Mouse (Mus musculus) retina, adult 2 months (tissue): ENCODE data around the gene Scn5a.

Source experiments
- DNase-seq: peaks from one replicate; pipeline ENCODE4 v3.0.0-alpha.2; 2012; ENCODE audit warnings: low read depth, low spot score

The Scn5a gene

DNA sequence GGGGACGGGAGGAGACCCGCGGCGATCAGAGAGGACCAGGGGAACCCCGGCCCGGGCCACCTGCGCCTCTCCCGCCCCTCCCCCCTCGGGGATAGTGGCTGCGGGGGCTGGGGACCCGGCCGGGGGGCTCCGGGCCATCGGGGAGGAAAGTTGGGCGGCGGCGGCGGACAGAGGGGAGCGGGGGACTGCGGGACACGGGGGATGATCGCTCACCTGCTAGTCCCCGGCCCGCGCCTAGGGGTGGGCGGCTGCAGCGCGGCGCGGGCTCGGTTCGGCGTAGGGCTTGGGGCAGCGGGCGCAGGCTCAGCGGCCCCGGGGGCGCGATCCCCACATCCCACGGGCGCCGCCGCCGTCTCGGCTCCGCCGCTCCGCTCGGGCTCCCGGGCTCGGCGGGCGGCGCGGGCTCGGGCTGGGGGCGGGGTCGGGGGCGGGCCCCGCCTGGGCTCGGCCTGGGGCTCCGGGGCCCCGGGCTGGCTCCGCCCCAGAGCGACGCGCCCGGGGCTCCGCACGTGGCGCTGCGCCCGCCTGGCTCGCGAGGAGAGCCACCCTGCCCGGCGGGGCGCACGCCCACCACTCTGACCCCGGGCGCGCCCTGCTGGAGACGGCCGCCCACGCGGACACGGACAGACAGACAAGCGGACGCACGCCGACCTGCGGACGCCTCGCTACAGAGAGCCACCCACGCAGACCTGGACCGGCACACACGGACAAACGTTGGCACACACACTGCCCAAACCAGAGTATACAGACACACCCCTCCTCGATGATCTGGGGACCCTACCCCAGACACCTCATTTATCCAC is at the start of gene Scn5a:
Scn5a (minus strand) TSS at position 381 of the 803 bp plus-strand sequence.
- no peak for DNase-seq

GRCm38 (mm10) chr9:119627227-119627626 is 48.4 kb upstream of the Scn5a start:
- DNase-seq, result no peak

- DNase-seq, result no peak
Measured at GRCm38 (mm10) chr9:119624151-119624550, 45.3 kb upstream of the Scn5a start.

DNA sequence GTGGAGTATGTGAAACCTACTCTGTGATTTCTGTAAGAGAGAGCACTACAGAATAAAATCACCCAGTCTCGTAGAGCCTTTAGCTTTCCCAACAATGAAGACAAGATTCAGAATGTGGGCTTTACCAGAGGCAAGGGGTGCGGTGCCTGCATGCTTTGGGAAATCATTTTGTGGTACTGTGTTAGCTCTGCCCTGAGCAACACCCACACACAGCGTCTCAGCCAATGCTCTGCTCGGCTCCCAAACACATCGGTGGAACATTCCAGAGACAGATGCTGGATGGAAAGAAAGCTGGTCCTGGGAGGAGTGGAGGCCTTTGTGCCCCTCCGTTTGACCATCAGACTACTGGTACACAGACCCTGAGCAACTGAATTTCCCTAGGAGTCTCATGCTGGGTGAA is 36.0 kb upstream of the Scn5a start:
- DNase-seq, result no peak

- DNase-seq, result no peak
Measured at GRCm38 (mm10) chr9:119610563-119611166, 31.8 kb upstream of the Scn5a start.

- no peak for DNase-seq
Measured at GRCm38 (mm10) chr9:119606906-119607305, 28.1 kb upstream of the Scn5a start.

GRCm38 (mm10) chr9:119604607-119605006 is 25.8 kb upstream of the Scn5a start:
- DNase-seq, result no peak

- no peak for DNase-seq
Measured at GRCm38 (mm10) chr9:119598501-119598900, 19.7 kb upstream of the Scn5a start.

DNA sequence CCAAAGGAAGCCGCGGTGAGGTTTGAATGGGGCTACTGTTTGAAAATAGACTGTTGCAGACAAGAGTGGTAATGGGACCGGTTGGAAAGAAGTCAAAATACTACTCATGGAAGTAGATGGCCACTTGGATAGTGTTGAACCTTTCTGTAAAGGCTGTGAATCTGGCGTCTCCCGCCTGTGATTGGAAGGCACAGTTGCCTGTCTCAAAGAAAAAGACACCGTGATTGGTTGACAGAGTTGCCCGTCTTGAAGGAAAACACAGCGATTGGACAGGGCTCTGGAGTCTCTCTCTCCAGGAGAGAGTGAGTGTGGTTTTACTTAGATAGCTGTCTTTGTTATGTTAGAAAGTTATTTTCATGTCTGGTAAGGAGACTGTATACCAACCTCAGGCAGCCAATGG is 18.5 kb upstream of the Scn5a start:
- no peak for DNase-seq

DNA sequence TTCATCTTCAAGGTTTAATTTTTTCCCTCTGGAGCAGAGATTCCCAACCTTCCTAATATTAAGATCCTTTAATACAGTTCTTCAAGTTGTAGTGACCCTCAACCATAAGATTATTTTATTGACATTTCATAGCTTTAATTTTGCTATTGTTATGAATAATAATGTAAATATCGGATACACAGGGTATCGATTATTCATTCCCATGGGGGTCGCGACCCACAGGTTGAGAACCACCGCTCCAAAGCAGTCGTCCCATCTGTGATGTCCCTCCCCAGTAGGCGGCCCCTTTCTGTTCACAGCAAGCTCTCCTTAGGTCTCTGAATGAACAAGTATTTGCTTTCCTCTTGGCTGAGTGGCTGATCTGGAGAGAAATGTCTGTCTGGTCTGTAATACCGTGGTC is 10.8 kb upstream of the Scn5a start:
- DNase-seq, result no peak

GRCm38 (mm10) chr9:119588763-119589449 is 10.1 kb upstream of the Scn5a start:
- no peak for DNase-seq

DNA sequence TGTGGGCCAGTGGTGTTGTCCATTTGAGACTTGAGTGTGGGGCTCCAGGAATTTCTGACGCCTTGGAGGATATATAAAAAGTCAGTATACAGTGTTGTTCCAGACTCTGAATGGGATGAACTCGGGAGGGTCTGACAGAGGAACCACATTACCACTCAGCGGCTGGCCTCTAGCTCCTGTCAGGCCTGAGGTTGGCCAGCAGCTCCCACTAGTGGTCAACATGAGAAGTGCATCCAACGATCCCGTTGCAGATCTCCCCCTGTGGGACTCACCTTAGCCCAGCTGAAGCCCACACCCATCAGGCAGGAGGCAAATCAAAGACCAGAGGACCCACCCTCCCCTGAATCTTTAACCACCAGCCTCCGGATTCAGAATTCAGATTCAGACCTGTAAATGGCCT is 1.9 kb upstream of the Scn5a start:
- DNase-seq, result peak; percentile 43

DNA sequence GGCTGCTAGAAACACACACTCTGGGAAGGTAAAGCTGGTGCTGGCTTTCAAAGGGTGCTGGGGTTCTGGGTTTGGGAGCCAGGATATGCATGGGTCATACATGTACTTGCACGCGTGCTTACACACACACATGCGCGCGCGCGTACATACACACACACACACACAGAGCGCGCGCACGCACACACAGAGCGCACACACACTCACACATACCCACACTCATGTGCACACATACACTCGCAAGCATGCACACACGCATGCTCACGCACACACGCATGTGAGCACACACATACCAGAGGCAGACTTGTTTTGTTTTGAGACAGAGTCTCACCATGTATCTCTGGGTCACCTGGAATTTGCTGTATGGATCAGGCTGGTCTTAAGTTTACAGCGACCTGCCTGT is 1.4 kb upstream of the Scn5a start:
- no peak for DNase-seq

- DNase-seq, result no peak
Measured at GRCm38 (mm10) chr9:119578311-119578635, 543 bp downstream of the Scn5a start.

DNA sequence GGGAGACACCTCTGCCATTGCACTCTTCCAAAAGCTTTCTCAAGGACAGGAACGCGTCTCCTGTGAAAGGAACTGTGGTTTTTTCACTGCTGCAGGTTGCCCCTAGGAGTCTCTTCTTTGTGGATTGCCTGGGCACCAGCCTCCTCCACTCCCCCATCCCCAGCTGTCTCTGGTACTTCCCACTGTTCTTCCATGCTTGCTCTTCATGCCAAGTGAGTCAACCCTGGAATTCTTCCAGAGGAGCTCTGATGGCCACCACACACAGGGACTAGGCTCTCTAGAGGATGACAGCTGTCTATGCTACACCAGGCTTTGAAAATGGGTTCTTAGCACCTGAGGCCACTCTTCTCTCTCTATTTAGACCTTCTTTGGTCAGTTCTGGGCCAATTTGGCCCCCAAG is 1.8 kb downstream of the Scn5a start:
- DNase-seq, result no peak

DNA sequence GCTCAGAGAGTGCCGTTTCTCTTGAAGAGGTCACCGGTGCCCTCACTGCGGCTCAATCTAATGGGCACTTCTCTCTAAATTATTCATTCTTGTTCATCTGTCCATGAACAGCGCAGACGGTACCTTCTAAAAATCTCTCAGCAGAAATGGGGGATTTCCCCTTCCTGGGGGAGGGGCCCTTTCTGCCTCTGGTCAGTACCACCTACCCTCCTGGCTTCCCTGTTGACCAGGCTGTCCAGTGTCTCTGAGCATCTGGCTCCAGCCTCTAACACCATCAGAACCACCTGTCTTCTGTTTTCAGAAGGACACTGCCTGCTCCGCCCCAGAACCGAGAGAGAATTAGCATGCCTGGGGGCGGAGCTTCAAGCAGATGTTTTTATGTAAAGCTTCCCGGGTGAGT is 3.1 kb downstream of the Scn5a start:
- DNase-seq, result no peak

DNA sequence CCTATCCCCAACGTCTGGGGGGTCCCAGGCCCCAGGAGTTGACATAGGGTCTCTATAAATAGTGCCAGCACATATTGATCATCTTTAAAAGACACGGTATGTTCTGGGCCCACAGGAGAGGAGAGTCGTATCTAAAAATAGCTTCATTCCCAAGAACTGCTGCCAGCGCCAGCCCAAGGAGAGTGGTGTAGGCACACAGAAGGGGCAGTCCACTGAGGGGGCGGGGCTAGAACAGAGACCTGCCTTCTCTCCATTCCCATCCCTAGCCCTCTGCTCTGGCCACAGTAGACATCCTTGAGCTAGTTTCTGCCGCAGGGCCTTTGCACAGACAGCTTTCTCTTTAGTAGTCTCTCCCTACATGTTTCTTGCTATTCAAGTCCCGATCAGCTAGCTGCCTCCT is 4.5 kb downstream of the Scn5a start:
- DNase-seq, result no peak

GRCm38 (mm10) chr9:119573009-119573408 is 5.8 kb downstream of the Scn5a start:
- no peak for DNase-seq

GRCm38 (mm10) chr9:119571411-119571888 is 7.4 kb downstream of the Scn5a start:
- no peak for DNase-seq

- no peak for DNase-seq
Measured at GRCm38 (mm10) chr9:119570652-119571051, 8.2 kb downstream of the Scn5a start.

DNA sequence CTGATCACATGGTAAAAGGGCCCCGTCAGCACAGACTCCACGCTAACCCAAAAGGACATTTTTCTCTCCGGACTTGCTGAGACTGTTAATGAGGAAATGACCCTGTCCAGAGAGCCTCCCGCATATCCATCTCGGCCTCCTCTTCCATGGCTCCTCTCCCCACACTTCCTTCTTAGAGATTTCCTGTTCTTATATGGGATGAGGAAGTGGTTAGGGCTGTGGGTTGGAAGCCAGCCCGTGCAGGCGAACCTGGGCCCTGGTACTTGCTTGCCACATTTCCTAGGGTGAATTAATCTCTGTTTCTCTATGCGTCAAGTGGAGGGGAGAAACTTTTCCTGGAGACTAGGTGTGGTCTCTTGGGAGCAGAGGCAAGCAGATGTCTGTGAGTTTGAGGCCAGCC is 10.1 kb downstream of the Scn5a start:
- no peak for DNase-seq

DNA sequence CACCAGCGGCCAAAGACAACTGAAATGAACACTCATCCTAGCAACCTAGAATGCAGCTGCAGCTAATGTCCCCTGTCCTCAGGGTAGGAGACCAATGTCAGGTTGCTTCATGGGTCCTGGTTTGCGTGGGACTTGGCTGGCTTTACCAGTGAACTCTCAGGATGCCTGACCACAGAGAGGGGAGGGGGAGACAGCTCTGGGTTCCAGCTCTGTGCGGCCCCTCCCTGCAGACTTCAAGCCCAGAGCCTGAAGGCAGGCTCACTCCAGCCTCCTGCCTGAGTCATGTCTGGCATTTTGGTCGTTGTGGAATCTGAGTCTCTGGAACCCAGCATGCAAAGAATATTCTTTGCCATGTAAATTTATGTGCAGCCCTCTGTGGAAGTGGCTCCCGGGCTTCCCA is 11.0 kb downstream of the Scn5a start:
- no peak for DNase-seq

GRCm38 (mm10) chr9:119566214-119566613 is 12.6 kb downstream of the Scn5a start:
- no peak for DNase-seq
